Mouse (Mus musculus) megakaryocyte, adult 5-6 weeks (primary cell): ENCODE results near the gene Tead3. TPM values are rescaled to one million over a fixed set of nuclear protein-coding genes. Genes with fewer than 3 reads are reported as not detected.

Source experiments
- ATAC-seq: 2 replicates; pipeline ENCODE4 v1.8.0; 2016; ENCODE audit warnings: mild to moderate bottlenecking, inconsistent platforms; ENCODE audit not compliant: poor library complexity, severe bottlenecking
- total RNA-seq, 2 experiments: library from RNA; stranded (forward) in 1 of 2; stranded (reverse) in 1 of 2; fragments of 153-499, 151-499 nt in 1 of 2; fragments of 221-1000, 200-1000 nt in 1 of 2; gene quantifications; 2 replicates each; pipeline versions ENCODE4 v1.2.3 to v1.2.4; 2015 to 2017

Tead3 gene
- total RNA-seq, 2 experiments from 2014 or later = not detected

- ATAC-seq = no peak
Observed at GRCm38 (mm10) chr17:28311366-28312132, 39.1 kb downstream of the Tead3 start.

GRCm38 (mm10) chr17:28310831-28311230 lies 39.8 kb downstream of the Tead3 start:
- ATAC-seq = no peak

GRCm38 (mm10) chr17:28308297-28309195 lies 42.1 kb downstream of the Tead3 start:
- peak; percentile 62 for ATAC-seq

- no peak for ATAC-seq
Observed at GRCm38 (mm10) chr17:28305172-28305571, 45.4 kb downstream of the Tead3 start.

GRCm38 (mm10) chr17:28300850-28301249 lies 49.8 kb downstream of the Tead3 start:
- no peak for ATAC-seq

- ATAC-seq = no peak
Observed at GRCm38 (mm10) chr17:28300323-28300722, 50.3 kb downstream of the Tead3 start.

GRCm38 (mm10) chr17:28299669-28300320 lies 50.8 kb downstream of the Tead3 start:
- ATAC-seq = no peak

GRCm38 (mm10) chr17:28298888-28299287 lies 51.7 kb downstream of the Tead3 start:
- ATAC-seq = no peak

- peak; percentile 94 for ATAC-seq
Observed at GRCm38 (mm10) chr17:28294449-28295333, 55.9 kb downstream of the Tead3 start.

- ATAC-seq = no peak
Observed at GRCm38 (mm10) chr17:28293716-28294115, 56.9 kb downstream of the Tead3 start.

GRCm38 (mm10) chr17:28291346-28291745 lies 59.3 kb downstream of the Tead3 start:
- no peak for ATAC-seq

- ATAC-seq = no peak
Observed at GRCm38 (mm10) chr17:28290671-28291070, 59.9 kb downstream of the Tead3 start.

GRCm38 (mm10) chr17:28290262-28290661 lies 60.4 kb downstream of the Tead3 start:
- ATAC-seq = no peak

GRCm38 (mm10) chr17:28287980-28288379 lies 62.6 kb downstream of the Tead3 start:
- peak; percentile 54 for ATAC-seq

- ATAC-seq = no peak
Observed at GRCm38 (mm10) chr17:28287578-28287977, 63.0 kb downstream of the Tead3 start.

- ATAC-seq = no peak
Observed at GRCm38 (mm10) chr17:28286964-28287363, 63.7 kb downstream of the Tead3 start.

- no peak for ATAC-seq
Observed at GRCm38 (mm10) chr17:28286133-28286532, 64.5 kb downstream of the Tead3 start.

- peak; percentile 36; the same call in 1 of the 2 replicates for ATAC-seq
Observed at GRCm38 (mm10) chr17:28283199-28283598, 67.4 kb downstream of the Tead3 start.

GRCm38 (mm10) chr17:28281866-28282441 lies 68.7 kb downstream of the Tead3 start:
- ATAC-seq = no peak
